Mouse (Mus musculus): Measurements from ENCODE around the gene Abca7. TPM values are rescaled to one million over a fixed set of nuclear protein-coding genes. Genes with fewer than 3 reads are reported as not detected.

The Abca7 gene
- polyA plus RNA-seq, 1 experiment from 2014 or later, result 4.3 TPM

GRCm38 (mm10) chr10:80025463-80025862 lies 29.2 kb downstream of the Abca7 start:
- H3K27me3 ChIP-seq, result no peaks in the 10 kb centered on the region
- H3K9me3 ChIP-seq, result no peaks in the 10 kb centered on the region
- H3K4me1 ChIP-seq, result peaks cover 9% of the 10 kb centered on the region
- H3K4me2 ChIP-seq, result no peak overlapping the region
- no peak overlapping the region for H3K4me3 ChIP-seq
- ATAC-seq (ENCODE audit: borderline replicate concordance, extremely low read depth, low FRiP score, low TSS enrichment), result no peak
- 73% methylated on average over 10 of the region's 10 CpGs for WGBS
- no peak overlapping the region for H3K27ac ChIP-seq
- no peak overlapping the region for H3K9ac ChIP-seq
- H3K36me3 ChIP-seq, result no peaks in the 10 kb centered on the region; the same call in 1 of the 2 replicates

GRCm38 (mm10) chr10:80025889-80026288 lies 29.6 kb downstream of the Abca7 start:
- no peak overlapping the region for H3K4me2 ChIP-seq
- ATAC-seq (ENCODE audit: borderline replicate concordance, extremely low read depth, low FRiP score, low TSS enrichment), result 0 out of 2 replicates have a peak, but pooled peaks have one; percentile 31
- H3K9me3 ChIP-seq, result no peaks in the 10 kb centered on the region
- no peak overlapping the region for H3K4me3 ChIP-seq
- no peak overlapping the region for H3K27ac ChIP-seq
- H3K36me3 ChIP-seq, result no peaks in the 10 kb centered on the region; the same call in 1 of the 2 replicates
- WGBS, result 54% methylated on average over 12 of the region's 12 CpGs
- H3K9ac ChIP-seq, result no peak overlapping the region
- peaks cover 5% of the 10 kb centered on the region for H3K4me1 ChIP-seq
- H3K27me3 ChIP-seq, result no peaks in the 10 kb centered on the region

- Histone ChIP-seq H3K9me3 (no peaks in the 10 kb centered on the region), H3K4me2 (no peak overlapping the region), H3K36me3 (no peaks in the 10 kb centered on the region), H3K27me3 (no peaks in the 10 kb centered on the region), H3K4me3 (no peak overlapping the region), H3K4me1 (peaks cover 11% of the 10 kb centered on the region), H3K9ac (no peak overlapping the region), H3K27ac (no peak overlapping the region)
- WGBS, result 69% methylated on average over 20 of the region's 20 CpGs
- peak; percentile 24; the same call in 1 of the 2 replicates for ATAC-seq (ENCODE audit: borderline replicate concordance, extremely low read depth, low FRiP score, low TSS enrichment)
Measured at GRCm38 (mm10) chr10:80027681-80028520, 31.6 kb downstream of the Abca7 start.

GRCm38 (mm10) chr10:80028521-80028846 lies 32.2 kb downstream of the Abca7 start:
- Histone ChIP-seq H3K4me1 (peaks cover 16% of the 10 kb centered on the region), H3K27me3 (no peaks in the 10 kb centered on the region), H3K27ac (no peak overlapping the region), H3K4me3 (no peak overlapping the region), H3K9me3 (no peaks in the 10 kb centered on the region), H3K4me2 (no peak overlapping the region), H3K36me3 (no peaks in the 10 kb centered on the region), H3K9ac (no peak overlapping the region)
- 96% methylated on average over 13 of the region's 13 CpGs for WGBS
- no peak for ATAC-seq (ENCODE audit: borderline replicate concordance, extremely low read depth, low FRiP score, low TSS enrichment)

GRCm38 (mm10) chr10:80030191-80030590 lies 33.9 kb downstream of the Abca7 start:
- Histone ChIP-seq H3K4me2 (no peak overlapping the region), H3K4me3 (no peak overlapping the region), H3K27ac (no peak overlapping the region), H3K9ac (no peak overlapping the region), H3K27me3 (no peaks in the 10 kb centered on the region), H3K4me1 (peaks cover 25% of the 10 kb centered on the region), H3K9me3 (no peaks in the 10 kb centered on the region), H3K36me3 (peaks cover 8% of the 10 kb centered on the region)
- WGBS, result 79% methylated on average over 9 of the region's 9 CpGs
- ATAC-seq (ENCODE audit: borderline replicate concordance, extremely low read depth, low FRiP score, low TSS enrichment), result no peak

GRCm38 (mm10) chr10:80030736-80031135 lies 34.4 kb downstream of the Abca7 start:
- no peaks in the 10 kb centered on the region for H3K27me3 ChIP-seq
- H3K9ac ChIP-seq, result no peak overlapping the region
- H3K9me3 ChIP-seq, result no peaks in the 10 kb centered on the region
- no peak overlapping the region for H3K27ac ChIP-seq
- 73% methylated on average over 17 of the region's 17 CpGs for WGBS
- H3K36me3 ChIP-seq, result peaks cover 13% of the 10 kb centered on the region
- H3K4me1 ChIP-seq, result peaks cover 25% of the 10 kb centered on the region
- no peak overlapping the region for H3K4me2 ChIP-seq
- no peak for ATAC-seq (ENCODE audit: borderline replicate concordance, extremely low read depth, low FRiP score, low TSS enrichment)
- no peak overlapping the region for H3K4me3 ChIP-seq

- Histone ChIP-seq H3K9ac (no peak overlapping the region), H3K27me3 (no peaks in the 10 kb centered on the region), H3K4me1 (peaks cover 28% of the 10 kb centered on the region), H3K36me3 (peaks cover 35% of the 10 kb centered on the region), H3K4me2 (no peak overlapping the region), H3K27ac (peak overlapping the region; percentile 76), H3K4me3 (no peak overlapping the region), H3K9me3 (no peaks in the 10 kb centered on the region)
- peak; percentile 47; the same call in 1 of the 2 replicates for ATAC-seq (ENCODE audit: borderline replicate concordance, extremely low read depth, low FRiP score, low TSS enrichment)
- WGBS, result 23% methylated on average over 5 of the region's 5 CpGs
Measured at GRCm38 (mm10) chr10:80032799-80033480, 36.6 kb downstream of the Abca7 start.

GRCm38 (mm10) chr10:80033511-80034391 lies 37.5 kb downstream of the Abca7 start:
- peak overlapping the region; percentile 76 for H3K27ac ChIP-seq
- ATAC-seq (ENCODE audit: borderline replicate concordance, extremely low read depth, low FRiP score, low TSS enrichment), result no peak
- H3K36me3 ChIP-seq, result peaks cover 39% of the 10 kb centered on the region
- H3K4me2 ChIP-seq, result no peak overlapping the region
- H3K9me3 ChIP-seq, result no peaks in the 10 kb centered on the region
- peak overlapping the region; percentile 24; the same call in 1 of the 2 replicates for H3K9ac ChIP-seq
- 21% methylated on average over 9 of the region's 9 CpGs for WGBS
- no peak overlapping the region for H3K4me3 ChIP-seq
- H3K27me3 ChIP-seq, result no peaks in the 10 kb centered on the region
- H3K4me1 ChIP-seq, result peaks cover 36% of the 10 kb centered on the region

GRCm38 (mm10) chr10:80035148-80035547 lies 38.9 kb downstream of the Abca7 start:
- Histone ChIP-seq H3K4me2 (no peak overlapping the region), H3K4me1 (peaks cover 41% of the 10 kb centered on the region), H3K9ac (no peak overlapping the region), H3K36me3 (peaks cover 39% of the 10 kb centered on the region), H3K27me3 (no peaks in the 10 kb centered on the region), H3K9me3 (no peaks in the 10 kb centered on the region), H3K4me3 (no peak overlapping the region), H3K27ac (no peak overlapping the region)
- 74% methylated on average over 8 of the region's 8 CpGs for whole genome bisulfite sequencing
- ATAC-seq (ENCODE audit: borderline replicate concordance, extremely low read depth, low FRiP score, low TSS enrichment), result no peak

- Histone ChIP-seq H3K4me1 (peaks cover 41% of the 10 kb centered on the region), H3K27me3 (no peaks in the 10 kb centered on the region), H3K27ac (no peak overlapping the region), H3K9me3 (no peaks in the 10 kb centered on the region), H3K9ac (no peak overlapping the region), H3K4me2 (no peak overlapping the region), H3K4me3 (no peak overlapping the region), H3K36me3 (peaks cover 39% of the 10 kb centered on the region)
- WGBS, result 91% methylated on average over 5 of the region's 5 CpGs
- ATAC-seq (ENCODE audit: borderline replicate concordance, extremely low read depth, low FRiP score, low TSS enrichment), result no peak
Measured at GRCm38 (mm10) chr10:80035686-80036085, 39.4 kb downstream of the Abca7 start.

- WGBS, result 92% methylated on average over 13 of the region's 13 CpGs
- Histone ChIP-seq H3K27me3 (no peaks in the 10 kb centered on the region), H3K36me3 (peaks cover 39% of the 10 kb centered on the region), H3K4me3 (no peak overlapping the region), H3K4me1 (peaks cover 41% of the 10 kb centered on the region), H3K27ac (no peak overlapping the region), H3K9ac (no peak overlapping the region), H3K4me2 (no peak overlapping the region), H3K9me3 (no peaks in the 10 kb centered on the region)
- no peak for ATAC-seq (ENCODE audit: borderline replicate concordance, extremely low read depth, low FRiP score, low TSS enrichment)
Measured at GRCm38 (mm10) chr10:80036832-80037231, 40.5 kb downstream of the Abca7 start.

All from lung, embryonic 15.5 days (tissue).